Mouse (Mus musculus): Measurements from ENCODE around the gene Epb41l4b. TPM values are rescaled to one million over a fixed set of nuclear protein-coding genes. Genes with fewer than 3 reads are reported as not detected.

Epb41l4b gene
- polyA plus RNA-seq, 1 experiment: 8.7 TPM

DNA sequence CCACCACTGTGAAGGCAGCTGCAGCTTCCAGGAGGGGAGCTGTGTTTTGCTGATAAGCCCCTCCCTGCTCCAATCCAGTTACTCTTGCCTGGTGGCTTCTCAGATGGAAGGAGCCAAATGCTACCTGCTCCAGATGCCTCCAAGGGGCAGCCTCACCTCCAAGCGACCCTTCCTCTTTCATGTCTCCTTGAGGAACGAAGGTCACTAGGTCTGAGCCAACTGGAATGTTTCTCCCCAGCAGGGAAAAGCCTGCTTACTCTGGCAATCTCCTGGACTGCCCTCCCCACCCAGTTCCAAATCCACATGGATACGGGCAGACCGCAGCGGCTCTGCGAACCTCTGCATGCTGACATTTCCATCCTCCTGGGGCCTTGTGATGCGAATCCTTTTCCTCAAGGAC is 69.4 kb downstream of the Epb41l4b start:
- no peak for DNase-seq (ENCODE audit: low read depth)
- TF ChIP-seq POLR2A (IDR thresholded peaks at IDR 0.05; ENCODE audit: borderline replicate concordance, extremely low read depth, insufficient read depth, insufficient read length, poor library complexity, severe bottlenecking): no peak
- no peak for TF ChIP-seq CTCF (IDR thresholded peaks at IDR 0.05; ENCODE audit: borderline replicate concordance, extremely low read depth, insufficient read depth, insufficient read length)

DNA sequence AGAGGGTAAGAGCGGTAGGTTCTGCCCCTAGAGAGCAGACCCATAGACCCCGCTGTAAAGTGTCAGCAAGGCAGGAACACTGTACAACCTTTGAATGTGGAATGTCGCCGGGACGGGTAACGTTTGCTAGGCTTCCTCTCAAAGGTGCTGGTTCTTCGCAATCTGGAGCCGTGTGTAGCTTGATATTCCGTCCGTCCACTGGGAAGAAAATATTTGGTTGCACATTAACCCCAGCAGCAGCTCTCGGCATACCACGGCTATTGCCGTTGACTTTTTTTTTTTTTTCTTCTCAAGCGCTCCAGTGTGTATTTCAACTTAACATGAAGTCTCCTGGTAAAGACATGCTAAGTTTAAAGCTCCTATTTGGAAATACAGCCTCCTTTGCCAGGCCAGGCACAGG is 70.1 kb downstream of the Epb41l4b start:
- no peak for DNase-seq (ENCODE audit: low read depth)
- no peak for TF ChIP-seq POLR2A (IDR thresholded peaks at IDR 0.05; ENCODE audit: borderline replicate concordance, extremely low read depth, insufficient read depth, insufficient read length, poor library complexity, severe bottlenecking)
- TF ChIP-seq CTCF (IDR thresholded peaks at IDR 0.05; ENCODE audit: borderline replicate concordance, extremely low read depth, insufficient read depth, insufficient read length): no peak

DNA sequence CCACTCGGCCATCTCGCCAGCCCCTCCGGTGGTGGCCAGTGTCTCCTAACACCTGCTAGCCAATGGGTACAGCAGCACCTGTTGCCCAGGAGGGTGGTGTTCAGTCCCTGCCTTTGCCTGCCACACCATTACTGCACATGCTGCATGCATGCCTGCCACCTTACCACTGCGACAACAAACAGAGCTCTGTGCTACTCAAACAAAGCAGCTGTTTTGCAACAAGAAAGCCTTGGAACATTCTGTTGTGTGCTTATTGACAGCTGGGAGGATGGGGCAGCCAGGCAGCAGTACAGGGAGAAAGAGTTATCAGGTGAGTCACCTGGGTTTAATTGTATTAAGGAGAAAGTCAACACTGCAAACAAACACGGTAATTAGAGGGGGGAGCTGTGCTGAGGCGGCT is 72.6 kb downstream of the Epb41l4b start:
- DNase-seq (ENCODE audit: low read depth): no peak
- TF ChIP-seq POLR2A (IDR thresholded peaks at IDR 0.05; ENCODE audit: borderline replicate concordance, extremely low read depth, insufficient read depth, insufficient read length, poor library complexity, severe bottlenecking) (no peak), CTCF (IDR thresholded peaks at IDR 0.05; ENCODE audit: borderline replicate concordance, extremely low read depth, insufficient read depth, insufficient read length) (no peak)

DNA sequence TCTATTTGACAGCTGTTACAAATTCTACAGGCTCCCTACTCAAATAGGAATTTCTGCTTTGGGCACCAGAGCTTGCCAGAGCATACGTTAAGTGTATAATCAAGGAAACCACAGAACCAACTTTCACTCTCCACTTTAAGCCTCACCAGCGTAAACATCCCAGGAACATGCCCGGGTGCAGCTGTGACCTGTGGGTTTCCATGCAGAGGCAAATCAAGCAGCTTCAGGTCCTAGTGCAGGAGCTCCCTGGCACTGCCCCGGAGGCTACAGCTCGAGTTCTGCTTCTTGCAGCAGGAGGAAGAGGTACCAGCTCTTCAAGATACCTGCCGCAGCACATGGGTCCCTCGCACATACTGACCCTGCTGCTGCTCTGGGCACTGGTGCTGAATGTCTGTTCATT is 74.8 kb downstream of the Epb41l4b start:
- DNase-seq (ENCODE audit: low read depth): no peak
- no peak for TF ChIP-seq CTCF (IDR thresholded peaks at IDR 0.05; ENCODE audit: borderline replicate concordance, extremely low read depth, insufficient read depth, insufficient read length)
- no peak for TF ChIP-seq POLR2A (IDR thresholded peaks at IDR 0.05; ENCODE audit: borderline replicate concordance, extremely low read depth, insufficient read depth, insufficient read length, poor library complexity, severe bottlenecking)

DNA sequence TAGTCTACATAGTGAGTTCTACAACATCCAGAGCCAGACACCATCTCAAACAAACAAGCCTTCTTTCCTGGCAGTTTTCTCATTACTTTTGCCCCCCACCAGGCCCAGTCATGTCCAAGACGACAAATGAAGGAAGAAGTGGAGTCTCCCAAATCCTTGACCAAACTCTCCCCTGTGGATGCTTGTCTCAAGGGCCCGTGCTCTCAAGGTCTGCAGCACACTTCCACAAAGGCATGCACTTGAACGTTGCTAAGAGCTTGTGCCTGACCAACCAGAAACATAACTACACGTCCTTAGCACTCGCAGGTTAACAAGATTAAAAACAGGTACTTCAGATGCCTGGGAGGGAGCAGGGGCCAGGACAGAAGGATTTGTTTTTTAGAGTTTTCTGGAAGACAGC is 75.4 kb downstream of the Epb41l4b start:
- no peak for DNase-seq (ENCODE audit: low read depth)
- TF ChIP-seq CTCF (IDR thresholded peaks at IDR 0.05; ENCODE audit: borderline replicate concordance, extremely low read depth, insufficient read depth, insufficient read length): no peak
- TF ChIP-seq POLR2A (IDR thresholded peaks at IDR 0.05; ENCODE audit: borderline replicate concordance, extremely low read depth, insufficient read depth, insufficient read length, poor library complexity, severe bottlenecking): no peak

DNA sequence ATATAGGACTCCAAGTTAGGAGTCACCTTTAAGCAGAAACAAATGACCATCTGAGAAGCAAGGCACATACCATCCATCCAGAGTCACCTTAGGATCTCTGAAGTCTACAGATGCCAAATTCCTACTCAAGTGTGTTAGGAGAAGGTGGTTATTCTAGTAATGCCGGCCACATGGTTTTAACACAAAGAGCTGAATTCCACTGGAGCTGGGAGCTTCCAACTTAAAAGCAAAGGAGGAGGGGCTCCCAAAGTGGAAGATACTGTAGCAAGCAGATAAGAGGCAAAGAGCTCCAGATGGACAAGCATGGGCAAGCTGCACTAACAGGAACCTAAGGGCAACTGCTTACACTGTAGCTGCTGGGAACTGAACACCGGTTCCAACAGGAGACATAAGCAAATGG is 76.3 kb downstream of the Epb41l4b start:
- no peak for DNase-seq (ENCODE audit: low read depth)
- no peak for TF ChIP-seq POLR2A (IDR thresholded peaks at IDR 0.05; ENCODE audit: borderline replicate concordance, extremely low read depth, insufficient read depth, insufficient read length, poor library complexity, severe bottlenecking)
- no peak for TF ChIP-seq CTCF (IDR thresholded peaks at IDR 0.05; ENCODE audit: borderline replicate concordance, extremely low read depth, insufficient read depth, insufficient read length)

DNA sequence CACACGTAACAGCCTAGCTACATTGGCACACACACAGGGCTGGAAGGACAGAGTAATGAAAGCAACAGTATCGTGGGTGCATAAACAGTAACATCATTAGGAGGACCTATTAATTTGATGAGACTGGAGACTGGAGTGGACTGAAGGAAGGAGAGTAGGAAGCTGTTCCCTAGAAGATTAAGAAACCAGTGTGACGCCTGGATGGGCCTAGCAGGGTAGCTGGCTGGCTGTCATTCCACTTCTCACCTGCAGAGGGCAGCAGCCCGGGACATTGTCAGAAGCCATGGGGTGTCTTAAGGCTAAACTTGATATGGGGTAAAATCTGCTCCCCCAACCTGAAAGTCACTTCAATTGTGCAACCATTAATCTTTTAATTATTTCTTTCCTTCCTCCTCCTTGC is 78.0 kb downstream of the Epb41l4b start:
- peak; percentile 73 for DNase-seq (ENCODE audit: low read depth)
- TF ChIP-seq POLR2A (IDR thresholded peaks at IDR 0.05; ENCODE audit: borderline replicate concordance, extremely low read depth, insufficient read depth, insufficient read length, poor library complexity, severe bottlenecking): no peak
- TF ChIP-seq CTCF (IDR thresholded peaks at IDR 0.05; ENCODE audit: borderline replicate concordance, extremely low read depth, insufficient read depth, insufficient read length): peak; percentile 98

DNA sequence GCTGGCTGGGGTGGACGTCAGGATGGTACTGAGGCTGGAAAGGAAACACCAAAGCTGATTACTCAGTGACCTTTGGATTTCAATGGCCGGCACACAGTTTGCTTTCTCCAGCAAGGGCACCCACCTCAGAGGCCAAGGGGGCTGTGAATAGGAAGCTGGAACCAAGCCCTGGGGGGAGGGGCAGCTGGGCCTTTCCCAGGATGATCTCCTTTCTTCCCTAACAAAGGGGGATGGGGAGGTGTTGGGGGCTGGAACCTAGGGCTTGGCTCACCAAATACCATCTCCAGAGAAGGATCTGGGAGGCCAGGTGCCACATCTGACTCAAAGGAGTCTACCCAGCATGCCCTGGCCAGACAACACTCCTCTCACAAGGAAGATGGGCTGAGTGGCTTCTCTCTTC is 78.4 kb downstream of the Epb41l4b start:
- DNase-seq (ENCODE audit: low read depth): no peak
- TF ChIP-seq CTCF (IDR thresholded peaks at IDR 0.05; ENCODE audit: borderline replicate concordance, extremely low read depth, insufficient read depth, insufficient read length): no peak
- no peak for TF ChIP-seq POLR2A (IDR thresholded peaks at IDR 0.05; ENCODE audit: borderline replicate concordance, extremely low read depth, insufficient read depth, insufficient read length, poor library complexity, severe bottlenecking)

DNA sequence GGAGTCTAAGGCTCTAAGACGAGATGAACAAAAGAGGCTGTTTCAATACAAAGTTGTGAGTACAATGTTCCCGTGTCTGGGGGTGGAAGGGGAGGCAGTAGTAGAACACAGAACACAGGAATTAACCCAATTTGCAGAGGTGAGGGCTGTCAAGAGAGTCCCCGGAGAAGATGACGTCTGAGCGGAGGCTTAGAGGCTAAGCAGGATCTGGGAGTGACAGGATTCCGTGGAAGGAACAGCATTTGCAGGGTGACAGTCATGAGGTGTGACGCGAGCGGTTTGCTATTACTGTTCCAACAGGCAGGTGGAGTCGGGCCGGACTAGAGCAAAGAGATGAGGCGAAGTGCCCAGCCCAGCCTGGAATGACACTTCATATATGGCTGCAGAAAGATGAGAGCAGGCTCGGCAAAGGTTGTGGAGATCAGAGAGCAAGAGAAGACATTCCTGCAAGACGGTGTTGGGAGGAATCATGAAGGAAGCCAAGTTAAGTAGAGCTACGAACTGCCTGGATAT is 82.9 kb downstream of the Epb41l4b start:
- DNase-seq (ENCODE audit: low read depth): no peak
- TF ChIP-seq CTCF (IDR thresholded peaks at IDR 0.05; ENCODE audit: borderline replicate concordance, extremely low read depth, insufficient read depth, insufficient read length): no peak
- TF ChIP-seq POLR2A (IDR thresholded peaks at IDR 0.05; ENCODE audit: borderline replicate concordance, extremely low read depth, insufficient read depth, insufficient read length, poor library complexity, severe bottlenecking): no peak

DNA sequence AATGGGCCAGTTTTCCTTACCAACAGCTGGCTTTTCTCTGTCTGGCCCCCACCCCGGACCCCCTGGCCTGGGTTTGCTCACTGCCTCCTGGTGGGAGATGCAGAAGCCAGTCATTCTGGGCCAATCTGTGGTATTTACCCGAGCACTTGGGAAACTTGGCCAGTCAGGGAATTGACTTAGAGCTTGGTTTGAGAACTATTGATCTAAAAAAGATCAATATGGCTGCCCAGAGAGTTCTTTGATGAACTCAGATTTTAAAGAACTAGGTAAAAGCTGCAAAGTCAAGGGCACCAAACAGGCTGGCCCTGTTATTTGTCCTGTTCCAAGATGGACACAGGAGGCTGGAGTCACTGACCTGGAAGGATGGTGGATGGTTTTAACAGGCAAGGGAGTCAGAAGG is 84.6 kb downstream of the Epb41l4b start:
- no peak for TF ChIP-seq CTCF (IDR thresholded peaks at IDR 0.05; ENCODE audit: borderline replicate concordance, extremely low read depth, insufficient read depth, insufficient read length)
- DNase-seq (ENCODE audit: low read depth): no peak

DNA sequence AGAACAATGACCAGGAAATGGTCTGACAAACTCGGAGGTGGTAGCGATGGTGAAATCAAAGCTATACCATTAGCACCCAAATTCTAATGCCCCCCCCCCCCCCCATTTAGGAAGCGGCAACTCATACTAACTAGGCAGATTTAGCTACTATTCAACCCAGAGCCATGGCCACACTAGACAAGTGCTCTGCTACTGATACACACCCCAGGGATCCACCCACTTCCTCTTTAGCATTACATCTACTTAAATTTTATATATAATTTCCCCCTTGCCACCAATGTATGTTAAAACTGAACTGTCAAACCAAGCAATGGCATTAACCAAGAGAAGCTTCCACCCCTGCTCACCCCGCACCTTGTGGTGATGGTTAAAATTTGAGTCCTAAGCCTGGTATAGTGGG is 85.6 kb downstream of the Epb41l4b start:
- no peak for DNase-seq (ENCODE audit: low read depth)
- TF ChIP-seq CTCF (IDR thresholded peaks at IDR 0.05; ENCODE audit: borderline replicate concordance, extremely low read depth, insufficient read depth, insufficient read length): no peak
- no peak for TF ChIP-seq POLR2A (IDR thresholded peaks at IDR 0.05; ENCODE audit: borderline replicate concordance, extremely low read depth, insufficient read depth, insufficient read length, poor library complexity, severe bottlenecking)

DNA sequence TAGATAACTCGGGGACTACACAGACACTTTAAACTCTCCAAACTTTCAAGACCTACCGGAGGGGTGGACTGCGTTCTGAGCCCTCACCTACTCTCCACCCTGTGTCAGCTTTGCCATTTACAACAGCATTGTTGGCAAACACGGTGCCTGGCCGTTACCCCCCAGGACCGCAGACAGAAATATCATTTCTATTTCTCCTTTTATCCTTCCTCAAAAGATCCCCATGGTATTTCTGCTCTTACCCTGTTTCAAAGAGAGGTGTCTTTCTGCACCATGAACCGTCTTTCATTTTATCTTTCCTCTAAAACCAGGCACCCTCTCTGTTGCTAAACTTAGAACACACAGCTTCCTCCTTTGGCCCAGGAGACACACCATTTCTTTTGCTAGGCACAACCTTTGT is 87.6 kb downstream of the Epb41l4b start:
- no peak for DNase-seq (ENCODE audit: low read depth)
- TF ChIP-seq POLR2A (IDR thresholded peaks at IDR 0.05; ENCODE audit: borderline replicate concordance, extremely low read depth, insufficient read depth, insufficient read length, poor library complexity, severe bottlenecking): no peak
- no peak for TF ChIP-seq CTCF (IDR thresholded peaks at IDR 0.05; ENCODE audit: borderline replicate concordance, extremely low read depth, insufficient read depth, insufficient read length)

Measured in brain, embryonic 14.5 days (tissue).